Mouse (Mus musculus): ENCODE measurements around the gene Phf19.

DNA sequence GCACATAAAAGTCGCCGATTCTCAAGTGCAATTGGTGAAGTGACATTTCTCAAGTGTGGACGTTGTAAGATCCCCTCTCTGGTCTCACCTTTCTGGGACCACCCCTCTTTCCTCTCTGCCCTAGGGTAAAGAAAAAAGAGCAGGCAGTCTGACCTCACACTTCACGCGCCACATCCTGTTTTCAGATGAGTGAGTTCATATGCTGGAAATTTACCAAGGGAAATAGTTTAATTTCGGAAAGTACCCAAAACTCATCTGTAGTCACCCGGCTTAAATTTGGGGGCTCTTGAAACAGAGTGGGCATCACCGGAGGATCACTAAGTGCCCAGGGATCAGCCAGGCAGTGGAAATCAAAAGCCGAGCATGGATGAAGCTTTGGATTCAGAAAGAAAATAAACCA, 49.1 kb upstream of the Phf19 start:
- TF ChIP-seq CTCF (IDR thresholded peaks at IDR 0.05) (no peak), EP300 (IDR thresholded peaks at IDR 0.05) (no peak)
